Mouse (Mus musculus): ENCODE data around the gene Olfr314.

DNA sequence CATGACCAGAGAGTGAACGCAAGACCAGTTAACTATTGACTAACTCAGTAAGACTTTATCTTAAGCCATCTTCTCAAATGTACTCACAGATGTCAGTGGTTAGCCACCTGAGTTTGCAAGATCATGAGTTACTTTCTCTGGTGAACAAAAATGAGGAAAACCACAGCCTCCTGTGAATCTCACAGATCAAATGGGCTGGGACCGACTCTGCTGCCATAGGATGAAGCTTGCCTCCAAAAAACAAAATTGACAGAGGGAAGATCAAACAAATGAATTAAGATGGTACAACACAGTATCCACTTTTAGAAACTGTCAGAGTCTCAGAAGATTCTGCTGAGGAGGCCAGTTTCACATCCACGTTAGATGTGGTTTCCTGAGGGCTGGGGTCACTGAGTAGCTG, 47.0 kb downstream of the Olfr314 start:
- TF ChIP-seq FOSL1 (IDR thresholded peaks at IDR 0.05; ENCODE audit: insufficient read depth, low read length, poor library complexity, severe bottlenecking) (no peak), CTCF (IDR thresholded peaks at IDR 0.05; ENCODE audit: control insufficient read depth, insufficient read depth, insufficient read length) (no peak), MYOG (IDR thresholded peaks at IDR 0.05; ENCODE audit: control insufficient read depth, extremely low read depth, insufficient read length) (no peak), MYOD1 (IDR thresholded peaks at IDR 0.05; ENCODE audit: control insufficient read depth, insufficient read length, low read depth) (no peak), USF1 (IDR thresholded peaks at IDR 0.05; ENCODE audit: low read depth) (no peak)
